8 mouse cellular contexts compared by ENCODE assay signal in genomic region chr11:102604777-102605552, GRCm38 (mm10). TPM values are rescaled to one million over a fixed set of nuclear protein-coding genes. Genes with fewer than 3 reads are reported as not detected.
DNase-seq lines count a peak whose midpoint lies in the region; ATAC-seq and TF ChIP-seq lines count a peak whose summit lies in the region.

No protein-coding gene starts in this region.

- H3K36me3 ChIP-seq in embryonic facial prominence, embryonic 10.5 days (replicated peaks): peaks cover 15% of the 10 kb centered on the region
- H3K36me3 ChIP-seq in heart, embryonic 11.5 days (ENCODE audit: control insufficient read depth, insufficient read depth, low read length): peaks cover 7% of the 10 kb centered on the region; the same call in 1 of the 2 replicates
- H3K36me3 ChIP-seq in kidney, embryonic 14.5 days (ENCODE audit: control insufficient read depth, insufficient read depth, low read length): no peaks in the 10 kb centered on the region; the same call in 1 of the 2 replicates
- no peaks in the 10 kb centered on the region for H3K36me3 ChIP-seq in lung, postnatal 0 days (ENCODE audit: insufficient read depth, low read length)

- WGBS in embryonic facial prominence, embryonic 10.5 days: under 1% methylated on average over 74 of the region's 74 CpGs
- WGBS in heart, embryonic 11.5 days (ENCODE audit: insufficient replicate concordance): 1% methylated on average over 68 of the region's 74 CpGs
- under 1% methylated on average over 74 of the region's 74 CpGs for WGBS in kidney, embryonic 14.5 days
- under 1% methylated on average over 71 of the region's 74 CpGs for WGBS in lung, postnatal 0 days

- peak overlapping the region; percentile 99 for H3K27ac ChIP-seq in embryonic facial prominence, embryonic 10.5 days (replicated peaks)
- peak overlapping the region; percentile 98 for H3K27ac ChIP-seq in heart, embryonic 11.5 days (ENCODE audit: low read depth, low read length)
- peak overlapping the region; percentile 99 for H3K27ac ChIP-seq in kidney, embryonic 14.5 days (ENCODE audit: low read depth, low read length)
- peak overlapping the region; percentile 92 for H3K27ac ChIP-seq in lung, postnatal 0 days (ENCODE audit: low read length)

- ATAC-seq in heart, embryonic 11.5 days (replicated peaks; ENCODE audit: insufficient number of reproducible peaks, low FRiP score, low TSS enrichment): peak; percentile 20; the same call in 1 of the 2 replicates
- ATAC-seq in kidney, embryonic 14.5 days (ENCODE audit: low FRiP score, low TSS enrichment): peak; percentile 25; the same call in 1 of the 2 replicates
- peak; percentile 10; the same call in 1 of the 2 replicates for ATAC-seq in lung, postnatal 0 days
- ATAC-seq in cerebellum, adult (ENCODE audit: insufficient number of reproducible peaks, low FRiP score, low TSS enrichment): no peak

- peak overlapping the region; percentile 83 for H3K4me2 ChIP-seq in heart, embryonic 11.5 days
- H3K4me2 ChIP-seq in kidney, embryonic 14.5 days (replicated peaks; ENCODE audit: low read depth, low read length): peak overlapping the region; percentile 71
- H3K4me2 ChIP-seq in lung, postnatal 0 days (replicated peaks; ENCODE audit: low read depth, low read length): peak overlapping the region; percentile 88

- H3K27me3 ChIP-seq in embryonic facial prominence, embryonic 10.5 days (replicated peaks; ENCODE audit: low read depth, poor library complexity, severe bottlenecking): peaks cover 10% of the 10 kb centered on the region
- peaks cover 6% of the 10 kb centered on the region; the same call in 1 of the 2 replicates for H3K27me3 ChIP-seq in heart, embryonic 11.5 days (ENCODE audit: control insufficient read depth, insufficient read depth, low read length)
- peaks cover 8% of the 10 kb centered on the region; the same call in 1 of the 2 replicates for H3K27me3 ChIP-seq in kidney, embryonic 14.5 days (ENCODE audit: control insufficient read depth, insufficient read depth, low read length)
- H3K27me3 ChIP-seq in lung, postnatal 0 days (replicated peaks; ENCODE audit: insufficient read depth, low read length): 0 out of 2 replicates have a peak, but pooled peaks cover 4% of the 10 kb centered on the region

- H3K4me1 ChIP-seq in embryonic facial prominence, embryonic 10.5 days: peaks cover 41% of the 10 kb centered on the region
- H3K4me1 ChIP-seq in heart, embryonic 11.5 days (ENCODE audit: control insufficient read depth, insufficient read depth, low read length): peaks cover 17% of the 10 kb centered on the region
- peaks cover 30% of the 10 kb centered on the region for H3K4me1 ChIP-seq in kidney, embryonic 14.5 days (ENCODE audit: control insufficient read depth, insufficient read depth, low read length)
- H3K4me1 ChIP-seq in lung, postnatal 0 days (ENCODE audit: insufficient read depth, low read depth, low read length): no peaks in the 10 kb centered on the region

- peak overlapping the region; percentile 95 for H3K9ac ChIP-seq in heart, embryonic 11.5 days (ENCODE audit: low read depth, low read length)
- peak overlapping the region; percentile 96 for H3K9ac ChIP-seq in kidney, embryonic 14.5 days (ENCODE audit: low read depth, low read length)
- peak overlapping the region; percentile 55 for H3K9ac ChIP-seq in lung, postnatal 0 days (replicated peaks; ENCODE audit: low read depth)

- peak overlapping the region; percentile 87 for H3K4me3 ChIP-seq in embryonic facial prominence, embryonic 10.5 days
- H3K4me3 ChIP-seq in heart, embryonic 11.5 days (ENCODE audit: low read depth, low read length): peak overlapping the region; percentile 88
- peak overlapping the region; percentile 90 for H3K4me3 ChIP-seq in kidney, embryonic 14.5 days (ENCODE audit: low read length)
- H3K4me3 ChIP-seq in lung, postnatal 0 days (ENCODE audit: low read depth, low read length): peak overlapping the region; percentile 72

- no peaks in the 10 kb centered on the region for H3K9me3 ChIP-seq in embryonic facial prominence, embryonic 10.5 days
- no peaks in the 10 kb centered on the region for H3K9me3 ChIP-seq in heart, embryonic 11.5 days (replicated peaks; ENCODE audit: control insufficient read depth, low read length)
- H3K9me3 ChIP-seq in kidney, embryonic 14.5 days (ENCODE audit: control insufficient read depth, low read length): no peaks in the 10 kb centered on the region
- H3K9me3 ChIP-seq in lung, postnatal 0 days (ENCODE audit: low read length): no peaks in the 10 kb centered on the region

- DNase-seq in spleen, adult 12 weeks (ENCODE audit: low spot score): peak; percentile 3
- DNase-seq in spleen, adult 18-20 months: no peak
- DNase-seq in embryonic facial prominence, embryonic 10.5 days (ENCODE audit: low spot score): peak; percentile 74
- DNase-seq in lung, postnatal 0 days (ENCODE audit: low spot score): peak; percentile 46
- peak; percentile 60 for DNase-seq in right cerebral cortex, postnatal 25 days

- TF ChIP-seq CTCF in lung, postnatal 0 days (IDR thresholded peaks at IDR 0.05): peak; percentile 57

- TF ChIP-seq EP300 in lung, postnatal 0 days (IDR thresholded peaks at IDR 0.05): no peak

RNA-seq across cellular contexts. Expression of gene Fzd2, which starts 0.8 kb away (rescaled TPM):
- polyA plus RNA-seq in embryonic facial prominence, embryonic 10.5 days (2016; fragmentation: Nextera tagmentation; extraction: Ambion mirVana): 45.8 and 49.0 TPM in 2 replicates
- polyA plus RNA-seq in heart, embryonic 11.5 days (2014; fragmentation: Nextera tagmentation; extraction: Ambion mirVana): 23.9 and 25.0 TPM in 2 replicates
- polyA plus RNA-seq in kidney, embryonic 14.5 days (2014; fragmentation: Nextera tagmentation; extraction: Ambion mirVana): 41.7 and 49.7 TPM in 2 replicates
- 19.6 and 20.8 TPM in 2 replicates for polyA plus RNA-seq in lung, postnatal 0 days (2015; fragmentation: Nextera tagmentation; extraction: Ambion mirVana)

RNA-seq across cellular contexts. Expression of gene Gm11627, which starts 25.7 kb away (rescaled TPM):
- polyA plus RNA-seq in embryonic facial prominence, embryonic 10.5 days (2016; fragmentation: Nextera tagmentation; extraction: Ambion mirVana): 5.3 and 6.2 TPM in 2 replicates
- polyA plus RNA-seq in heart, embryonic 11.5 days (2014; fragmentation: Nextera tagmentation; extraction: Ambion mirVana): 13.6 and 13.9 TPM in 2 replicates
- polyA plus RNA-seq in kidney, embryonic 14.5 days (2014; fragmentation: Nextera tagmentation; extraction: Ambion mirVana): 5.7 and 8.3 TPM in 2 replicates
- 8.0 and 11.4 TPM in 2 replicates for polyA plus RNA-seq in lung, postnatal 0 days (2015; fragmentation: Nextera tagmentation; extraction: Ambion mirVana)

RNA-seq across cellular contexts. Expression of gene Gpatch8, which starts 48.8 kb away (rescaled TPM):
- 74.6 and 76.7 TPM in 2 replicates for polyA plus RNA-seq in embryonic facial prominence, embryonic 10.5 days (2016; fragmentation: Nextera tagmentation; extraction: Ambion mirVana)
- 26.4 and 36.5 TPM in 2 replicates for polyA plus RNA-seq in heart, embryonic 11.5 days (2014; fragmentation: Nextera tagmentation; extraction: Ambion mirVana)
- polyA plus RNA-seq in kidney, embryonic 14.5 days (2014; fragmentation: Nextera tagmentation; extraction: Ambion mirVana): 37.3 and 60.6 TPM in 2 replicates
- polyA plus RNA-seq in lung, postnatal 0 days (2015; fragmentation: Nextera tagmentation; extraction: Ambion mirVana): 25.3 and 27.4 TPM in 2 replicates

RNA-seq across cellular contexts. Expression of gene Meioc, which starts 58.6 kb away (rescaled TPM):
- polyA plus RNA-seq in embryonic facial prominence, embryonic 10.5 days (2016; fragmentation: Nextera tagmentation; extraction: Ambion mirVana): 0.39 and 0.40 TPM in 2 replicates
- 0.96 and 1.1 TPM in 2 replicates for polyA plus RNA-seq in heart, embryonic 11.5 days (2014; fragmentation: Nextera tagmentation; extraction: Ambion mirVana)
- 0.40 and 1.4 TPM in 2 replicates for polyA plus RNA-seq in kidney, embryonic 14.5 days (2014; fragmentation: Nextera tagmentation; extraction: Ambion mirVana)
- polyA plus RNA-seq in lung, postnatal 0 days (2015; fragmentation: Nextera tagmentation; extraction: Ambion mirVana): 0.04 and 0.05 TPM in 2 replicates

Comparison
In these comparisons a context has a peak if more than half of its experiments do, and no peak if none do; other contexts are left out.
1. DNase-seq: peak in spleen, adult 12 weeks (single experiment), embryonic facial prominence, embryonic 10.5 days (single experiment), lung, postnatal 0 days (single experiment) and right cerebral cortex, postnatal 25 days (single experiment); none in spleen, adult 18-20 months (0 of 2).
2. Peak in every context shown above with its lines, with median percentiles within 50 percentile points of each other: H3K27ac ChIP-seq, H3K4me3 ChIP-seq, H3K4me2 ChIP-seq and H3K9ac ChIP-seq.